Mouse (Mus musculus): ENCODE results near the gene Amn. TPM values are rescaled to one million over a fixed set of nuclear protein-coding genes. Genes with fewer than 3 reads are reported as not detected.

The Amn gene
- polyA plus RNA-seq, 1 experiment from 2014 or later, result 0.45 TPM

GRCm38 (mm10) chr12:111241916-111242315 is 29.0 kb upstream of the Amn start:
- ATAC-seq (ENCODE audit: low FRiP score, low read depth), result no peak
- no peak overlapping the region for H3K4me2 ChIP-seq (replicated peaks)
- no peak overlapping the region for H3K9ac ChIP-seq (replicated peaks)
- H3K4me3 ChIP-seq, result no peak overlapping the region
- no peaks in the 10 kb centered on the region for H3K9me3 ChIP-seq
- no peaks in the 10 kb centered on the region for H3K27me3 ChIP-seq
- no peaks in the 10 kb centered on the region; the same call in 1 of the 2 replicates for H3K4me1 ChIP-seq
- H3K27ac ChIP-seq (replicated peaks), result no peak overlapping the region
- 95% methylated on average over 6 of the region's 6 CpGs for WGBS
- peaks cover 68% of the 10 kb centered on the region for H3K36me3 ChIP-seq

GRCm38 (mm10) chr12:111242346-111242745 is 28.5 kb upstream of the Amn start:
- peaks cover 70% of the 10 kb centered on the region for H3K36me3 ChIP-seq
- H3K27ac ChIP-seq (replicated peaks), result no peak overlapping the region
- H3K9me3 ChIP-seq, result no peaks in the 10 kb centered on the region
- WGBS, result 93% methylated on average over 5 of the region's 5 CpGs
- no peak overlapping the region for H3K4me2 ChIP-seq (replicated peaks)
- no peak overlapping the region for H3K9ac ChIP-seq (replicated peaks)
- no peak overlapping the region for H3K4me3 ChIP-seq
- no peak for ATAC-seq (ENCODE audit: low FRiP score, low read depth)
- no peaks in the 10 kb centered on the region for H3K27me3 ChIP-seq
- H3K4me1 ChIP-seq, result no peaks in the 10 kb centered on the region; the same call in 1 of the 2 replicates

- WGBS, result 95% methylated on average over 12 of the region's 12 CpGs
- H3K9ac ChIP-seq (replicated peaks), result no peak overlapping the region
- no peaks in the 10 kb centered on the region; the same call in 1 of the 2 replicates for H3K4me1 ChIP-seq
- no peak for ATAC-seq (ENCODE audit: low FRiP score, low read depth)
- no peak overlapping the region for H3K27ac ChIP-seq (replicated peaks)
- H3K4me3 ChIP-seq, result no peak overlapping the region
- peaks cover 68% of the 10 kb centered on the region for H3K36me3 ChIP-seq
- no peak overlapping the region for H3K4me2 ChIP-seq (replicated peaks)
- no peaks in the 10 kb centered on the region for H3K27me3 ChIP-seq
- H3K9me3 ChIP-seq, result no peaks in the 10 kb centered on the region
These were observed 27.2 kb upstream of the Amn start for GRCm38 (mm10) chr12:111243733-111244132.

GRCm38 (mm10) chr12:111245070-111245469 is 25.8 kb upstream of the Amn start:
- Histone ChIP-seq H3K27me3 (no peaks in the 10 kb centered on the region), H3K9ac (replicated peaks) (no peak overlapping the region)

GRCm38 (mm10) chr12:111246808-111247464 is 24.0 kb upstream of the Amn start:
- H3K9me3 ChIP-seq, result no peaks in the 10 kb centered on the region
- H3K27ac ChIP-seq (replicated peaks), result no peak overlapping the region
- no peak overlapping the region for H3K9ac ChIP-seq (replicated peaks)
- 93% methylated on average over 9 of the region's 9 CpGs for WGBS
- H3K4me1 ChIP-seq, result no peaks in the 10 kb centered on the region
- H3K4me3 ChIP-seq, result no peak overlapping the region
- H3K27me3 ChIP-seq, result no peaks in the 10 kb centered on the region
- no peak for ATAC-seq (ENCODE audit: low FRiP score, low read depth)
- H3K4me2 ChIP-seq (replicated peaks), result no peak overlapping the region
- peaks cover 61% of the 10 kb centered on the region for H3K36me3 ChIP-seq

More at GRCm38 (mm10) chr12:111245070-111245469, 25.8 kb upstream of the Amn start:
- Histone ChIP-seq H3K4me1 (no peaks in the 10 kb centered on the region), H3K4me3 (no peak overlapping the region), H3K9me3 (no peaks in the 10 kb centered on the region), H3K27ac (replicated peaks) (no peak overlapping the region), H3K36me3 (peaks cover 62% of the 10 kb centered on the region), H3K4me2 (replicated peaks) (no peak overlapping the region)
- no peak for ATAC-seq (ENCODE audit: low FRiP score, low read depth)
- 79% methylated on average over 6 of the region's 6 CpGs for WGBS

- Histone ChIP-seq H3K9ac (replicated peaks) (no peak overlapping the region), H3K4me1 (no peaks in the 10 kb centered on the region), H3K9me3 (no peaks in the 10 kb centered on the region), H3K4me3 (no peak overlapping the region), H3K27me3 (no peaks in the 10 kb centered on the region), H3K36me3 (peaks cover 55% of the 10 kb centered on the region), H3K4me2 (replicated peaks) (no peak overlapping the region), H3K27ac (replicated peaks) (no peak overlapping the region)
- no peak for ATAC-seq (ENCODE audit: low FRiP score, low read depth)
- WGBS, result 59% methylated on average over 3 of the region's 3 CpGs
These were observed 21.8 kb upstream of the Amn start for GRCm38 (mm10) chr12:111249095-111249494.

GRCm38 (mm10) chr12:111250116-111250515 is 20.8 kb upstream of the Amn start:
- ATAC-seq (ENCODE audit: low FRiP score, low read depth), result no peak
- no peak overlapping the region for H3K27ac ChIP-seq (replicated peaks)
- 88% methylated on average over 8 of the region's 8 CpGs for WGBS
- no peak overlapping the region for H3K4me2 ChIP-seq (replicated peaks)
- no peaks in the 10 kb centered on the region for H3K9me3 ChIP-seq
- H3K36me3 ChIP-seq, result peaks cover 49% of the 10 kb centered on the region
- H3K4me1 ChIP-seq, result no peaks in the 10 kb centered on the region; the same call in 1 of the 2 replicates
- H3K4me3 ChIP-seq, result no peak overlapping the region
- no peaks in the 10 kb centered on the region for H3K27me3 ChIP-seq
- H3K9ac ChIP-seq (replicated peaks), result no peak overlapping the region

- H3K9ac ChIP-seq (replicated peaks), result no peak overlapping the region
- H3K36me3 ChIP-seq, result peaks cover 50% of the 10 kb centered on the region
These were observed 19.7 kb upstream of the Amn start for GRCm38 (mm10) chr12:111251227-111251626.

GRCm38 (mm10) chr12:111263650-111264049 is 7.2 kb upstream of the Amn start:
- H3K27ac ChIP-seq (replicated peaks), result no peak overlapping the region
- peaks cover 36% of the 10 kb centered on the region for H3K36me3 ChIP-seq
- H3K9me3 ChIP-seq, result no peaks in the 10 kb centered on the region
- H3K4me1 ChIP-seq, result no peaks in the 10 kb centered on the region
- WGBS, result 96% methylated on average over 16 of the region's 16 CpGs
- ATAC-seq (ENCODE audit: low FRiP score, low read depth), result no peak
- no peak overlapping the region for H3K4me3 ChIP-seq
- H3K27me3 ChIP-seq, result 0 out of 2 replicates have a peak, but pooled peaks cover 2% of the 10 kb centered on the region
- no peak overlapping the region for H3K4me2 ChIP-seq (replicated peaks)
- H3K9ac ChIP-seq (replicated peaks), result no peak overlapping the region

More at GRCm38 (mm10) chr12:111251227-111251626, 19.7 kb upstream of the Amn start:
- no peak overlapping the region for H3K4me3 ChIP-seq
- H3K27ac ChIP-seq (replicated peaks), result no peak overlapping the region
- H3K27me3 ChIP-seq, result no peaks in the 10 kb centered on the region
- H3K9me3 ChIP-seq, result no peaks in the 10 kb centered on the region
- ATAC-seq (ENCODE audit: low FRiP score, low read depth), result no peak
- H3K4me1 ChIP-seq, result no peaks in the 10 kb centered on the region; the same call in 1 of the 2 replicates
- WGBS, result 76% methylated on average over 9 of the region's 9 CpGs
- H3K4me2 ChIP-seq (replicated peaks), result no peak overlapping the region

- H3K9ac ChIP-seq (replicated peaks), result no peak overlapping the region
- peaks cover 14% of the 10 kb centered on the region for H3K27me3 ChIP-seq
- no peak for ATAC-seq (ENCODE audit: low FRiP score, low read depth)
- H3K4me2 ChIP-seq (replicated peaks), result no peak overlapping the region
- H3K27ac ChIP-seq (replicated peaks), result no peak overlapping the region
- peaks cover 30% of the 10 kb centered on the region for H3K36me3 ChIP-seq
- WGBS, result 62% methylated on average over 5 of the region's 5 CpGs
- no peaks in the 10 kb centered on the region for H3K4me1 ChIP-seq
- no peak overlapping the region for H3K4me3 ChIP-seq
- H3K9me3 ChIP-seq, result no peaks in the 10 kb centered on the region
These were observed 5.7 kb upstream of the Amn start for GRCm38 (mm10) chr12:111265212-111265611.

GRCm38 (mm10) chr12:111266592-111266991 is 4.3 kb upstream of the Amn start:
- Histone ChIP-seq H3K36me3 (peaks cover 19% of the 10 kb centered on the region), H3K9ac (replicated peaks) (no peak overlapping the region), H3K4me1 (no peaks in the 10 kb centered on the region), H3K4me2 (replicated peaks) (no peak overlapping the region), H3K4me3 (no peak overlapping the region), H3K27ac (replicated peaks) (no peak overlapping the region), H3K27me3 (peaks cover 27% of the 10 kb centered on the region), H3K9me3 (no peaks in the 10 kb centered on the region)
- WGBS, result 66% methylated on average over 12 of the region's 12 CpGs
- ATAC-seq (ENCODE audit: low FRiP score, low read depth), result no peak

- WGBS, result 78% methylated on average over 4 of the region's 4 CpGs
- H3K27ac ChIP-seq (replicated peaks), result no peak overlapping the region
These were observed 3.1 kb upstream of the Amn start for GRCm38 (mm10) chr12:111267673-111268325.

More at GRCm38 (mm10) chr12:111267673-111268325, 3.1 kb upstream of the Amn start:
- Histone ChIP-seq H3K9ac (replicated peaks) (no peak overlapping the region), H3K4me2 (replicated peaks) (no peak overlapping the region), H3K9me3 (no peaks in the 10 kb centered on the region), H3K27me3 (peaks cover 39% of the 10 kb centered on the region), H3K4me1 (no peaks in the 10 kb centered on the region), H3K36me3 (peaks cover 14% of the 10 kb centered on the region), H3K4me3 (no peak overlapping the region)
- ATAC-seq (ENCODE audit: low FRiP score, low read depth), result no peak

All from midbrain, embryonic 12.5 days (tissue).